Mouse (Mus musculus) lung, postnatal 14 days (tissue): ENCODE data around the gene Gm17482.

Experiments used
- DNase-seq: peaks from one replicate; pipeline ENCODE4 v3.0.0; 2021

Gene Gm17482

GRCm38 (mm10) chr6:115251531-115251985 is 24.4 kb downstream of the Gm17482 start:
- peak; percentile 20 for DNase-seq

GRCm38 (mm10) chr6:115252099-115252873 is 25.1 kb downstream of the Gm17482 start, which contains the start of gene Timp4:
Gene Timp4, minus strand, starts transcription at chr6:115252205.
- DNase-seq: no peak

GRCm38 (mm10) chr6:115255171-115255570 is 28.0 kb downstream of the Gm17482 start:
- DNase-seq: no peak

- no peak for DNase-seq
Measured at GRCm38 (mm10) chr6:115260507-115260906, 33.4 kb downstream of the Gm17482 start.

GRCm38 (mm10) chr6:115266791-115267190 is 39.6 kb downstream of the Gm17482 start:
- DNase-seq: no peak

- DNase-seq: peak; percentile 75
Measured at GRCm38 (mm10) chr6:115267916-115268315, 40.8 kb downstream of the Gm17482 start.

GRCm38 (mm10) chr6:115268551-115269385 is 41.6 kb downstream of the Gm17482 start:
- DNase-seq: no peak

GRCm38 (mm10) chr6:115269561-115269960 is 42.4 kb downstream of the Gm17482 start:
- no peak for DNase-seq

- DNase-seq: no peak
Measured at GRCm38 (mm10) chr6:115270085-115270484, 42.9 kb downstream of the Gm17482 start.

- no peak for DNase-seq
Measured at GRCm38 (mm10) chr6:115271326-115271725, 44.2 kb downstream of the Gm17482 start.

- DNase-seq: peak; percentile 50
Measured at GRCm38 (mm10) chr6:115271866-115272271, 44.7 kb downstream of the Gm17482 start.

GRCm38 (mm10) chr6:115273346-115273745 is 46.2 kb downstream of the Gm17482 start:
- DNase-seq: no peak

GRCm38 (mm10) chr6:115274705-115275104 is 47.6 kb downstream of the Gm17482 start:
- DNase-seq: no peak

- no peak for DNase-seq
Measured at GRCm38 (mm10) chr6:115275116-115275815, 48.1 kb downstream of the Gm17482 start.

GRCm38 (mm10) chr6:115278086-115278485 is 50.9 kb downstream of the Gm17482 start:
- DNase-seq: no peak

- no peak for DNase-seq
Measured at GRCm38 (mm10) chr6:115279639-115280038, 52.5 kb downstream of the Gm17482 start.

- DNase-seq: no peak
Measured at GRCm38 (mm10) chr6:115284153-115284552, 57.0 kb downstream of the Gm17482 start.

GRCm38 (mm10) chr6:115286441-115286840 is 59.3 kb downstream of the Gm17482 start:
- DNase-seq: no peak

GRCm38 (mm10) chr6:115288223-115288622 is 61.1 kb downstream of the Gm17482 start:
- DNase-seq: no peak

- no peak for DNase-seq
Measured at GRCm38 (mm10) chr6:115290561-115290960, 63.4 kb downstream of the Gm17482 start.

- DNase-seq: no peak
Measured at GRCm38 (mm10) chr6:115291068-115291467, 63.9 kb downstream of the Gm17482 start.

GRCm38 (mm10) chr6:115291823-115292222 is 64.7 kb downstream of the Gm17482 start:
- DNase-seq: no peak

- DNase-seq: no peak
Measured at GRCm38 (mm10) chr6:115292621-115293020, 65.5 kb downstream of the Gm17482 start.
